Mouse (Mus musculus): ENCODE data around the gene Eef2k. TPM values are rescaled to one million over a fixed set of nuclear protein-coding genes. Genes with fewer than 3 reads are reported as not detected.

Gene Eef2k
- polyA plus RNA-seq, 1 experiment from 2014 or later, result 19.5 TPM

DNA sequence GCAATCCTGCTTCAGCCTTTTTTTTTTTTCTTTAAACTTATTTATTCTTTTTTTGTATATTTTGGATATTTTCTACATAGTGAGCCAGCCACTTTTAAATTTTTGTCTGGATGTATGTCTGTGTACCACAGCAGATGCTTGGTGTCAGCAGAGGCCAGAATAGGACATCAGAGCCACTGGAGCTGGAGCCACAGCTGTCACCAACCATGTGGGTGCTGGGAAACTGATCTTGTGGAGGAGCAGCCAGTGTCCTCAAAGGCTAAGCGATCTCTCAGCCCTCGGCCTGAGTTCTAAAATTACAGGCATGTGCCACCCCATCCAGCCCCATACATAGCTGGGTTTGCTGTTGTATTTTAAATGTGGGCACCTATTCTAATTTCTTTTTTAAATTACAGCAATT lies 2.8 kb upstream of the Eef2k start:
- Histone ChIP-seq H3K4me3 (ENCODE audit: low read depth, low read length) (no peak overlapping the region), H3K36me3 (replicated peaks; ENCODE audit: insufficient read depth, low read length) (no peaks in the 10 kb centered on the region), H3K4me2 (ENCODE audit: low read depth, low read length) (no peak overlapping the region), H3K27me3 (ENCODE audit: insufficient read depth, low read length) (no peaks in the 10 kb centered on the region), H3K4me1 (ENCODE audit: insufficient read depth) (peaks cover 19% of the 10 kb centered on the region), H3K9me3 (ENCODE audit: low read length) (no peaks in the 10 kb centered on the region), H3K9ac (replicated peaks) (no peak overlapping the region), H3K27ac (ENCODE audit: low read depth) (no peak overlapping the region)
- 80% methylated on average over 2 of the region's 2 CpGs for WGBS (ENCODE audit: insufficient replicate concordance)
- no peak for TF ChIP-seq CTCF (IDR thresholded peaks at IDR 0.05; ENCODE audit: low read depth)
- no peak for TF ChIP-seq EP300 (IDR thresholded peaks at IDR 0.05; ENCODE audit: low read depth)
- no peak for ATAC-seq
- no peak for DNase-seq

DNA sequence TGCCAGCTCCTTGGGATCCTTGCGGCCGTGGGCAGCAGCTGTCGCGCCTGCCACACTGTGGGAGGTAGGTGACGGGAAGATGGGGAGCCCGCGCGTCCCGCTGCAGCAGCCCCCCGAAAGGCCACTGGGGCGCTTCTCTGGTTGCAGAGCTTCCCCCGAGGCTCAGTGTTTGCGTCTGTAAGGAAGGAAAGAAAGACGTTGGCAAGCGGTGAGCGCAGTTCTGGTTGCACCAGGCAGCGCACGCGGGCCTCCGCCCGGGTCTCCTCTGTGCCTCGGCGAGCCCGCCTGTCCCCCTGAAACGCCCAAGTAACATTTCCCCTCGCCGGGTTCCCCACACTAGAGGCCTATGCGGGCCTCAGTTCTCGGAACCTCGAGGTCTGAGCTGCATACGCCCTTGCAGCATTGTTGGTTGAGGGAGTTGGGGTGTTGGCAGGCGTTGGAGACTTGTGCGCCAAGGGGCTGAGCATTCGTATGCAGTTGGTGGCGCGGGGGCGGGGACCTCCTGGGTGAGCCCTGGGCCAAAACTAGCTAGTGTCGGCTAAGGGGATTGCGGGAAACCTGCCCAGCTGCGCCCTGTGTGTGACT lies 498 bp downstream of the Eef2k start:
- ATAC-seq, result peak; percentile 60
- Histone ChIP-seq H3K4me1 (ENCODE audit: insufficient read depth) (peaks cover 27% of the 10 kb centered on the region), H3K36me3 (replicated peaks; ENCODE audit: insufficient read depth, low read length) (peaks cover 17% of the 10 kb centered on the region), H3K4me2 (ENCODE audit: low read depth, low read length) (peak overlapping the region; percentile 99), H3K27me3 (ENCODE audit: insufficient read depth, low read length) (no peaks in the 10 kb centered on the region), H3K4me3 (ENCODE audit: low read depth, low read length) (peak overlapping the region; percentile 83), H3K9me3 (ENCODE audit: low read length) (no peaks in the 10 kb centered on the region), H3K9ac (replicated peaks) (peak overlapping the region; percentile 87), H3K27ac (ENCODE audit: low read depth) (peak overlapping the region; percentile 89)
- TF ChIP-seq CTCF (IDR thresholded peaks at IDR 0.05; ENCODE audit: low read depth), result no peak
- TF ChIP-seq EP300 (IDR thresholded peaks at IDR 0.05; ENCODE audit: low read depth), result no peak
- 1% methylated on average over 39 of the region's 40 CpGs for WGBS (ENCODE audit: insufficient replicate concordance)
- peak; percentile 85 for DNase-seq

- H3K9ac ChIP-seq (replicated peaks), result peak overlapping the region; percentile 87
- H3K4me1 ChIP-seq (ENCODE audit: insufficient read depth), result peaks cover 35% of the 10 kb centered on the region
- peaks cover 17% of the 10 kb centered on the region for H3K36me3 ChIP-seq (replicated peaks; ENCODE audit: insufficient read depth, low read length)
- DNase-seq, result peak; percentile 29
- peak overlapping the region; percentile 89 for H3K27ac ChIP-seq (ENCODE audit: low read depth)
- no peaks in the 10 kb centered on the region for H3K27me3 ChIP-seq (ENCODE audit: insufficient read depth, low read length)
- TF ChIP-seq CTCF (IDR thresholded peaks at IDR 0.05; ENCODE audit: low read depth) (no peak), EP300 (IDR thresholded peaks at IDR 0.05; ENCODE audit: low read depth) (no peak)
- no peak for ATAC-seq
- peak overlapping the region; percentile 99 for H3K4me2 ChIP-seq (ENCODE audit: low read depth, low read length)
- no peaks in the 10 kb centered on the region for H3K9me3 ChIP-seq (ENCODE audit: low read length)
- WGBS (ENCODE audit: insufficient replicate concordance), result 5% methylated on average over 16 of the region's 16 CpGs
- H3K4me3 ChIP-seq (ENCODE audit: low read depth, low read length), result peak overlapping the region; percentile 83
These were observed 1.3 kb downstream of the Eef2k start for GRCm38 (mm10) chr7:120843852-120844435.

DNA sequence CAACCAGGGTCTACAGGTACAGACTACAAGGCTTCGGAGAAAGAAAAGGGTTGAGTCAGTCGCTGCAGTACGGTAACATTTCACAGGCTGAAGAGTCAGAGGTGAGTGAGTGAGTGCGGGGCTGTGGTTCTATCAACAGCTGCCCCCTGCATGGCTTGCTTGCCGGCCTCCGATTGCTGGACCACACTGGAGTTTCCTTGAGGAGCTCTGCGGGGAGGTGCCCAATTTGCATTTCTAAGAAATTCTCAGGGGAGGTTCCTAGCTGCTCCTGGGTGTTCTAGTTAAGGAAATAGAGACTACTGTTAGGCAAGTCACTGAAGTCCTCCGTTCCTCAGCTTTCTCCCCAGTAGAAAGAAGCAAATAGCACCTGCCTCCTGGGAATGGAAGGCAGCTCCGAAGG lies 2.1 kb downstream of the Eef2k start:
- peak overlapping the region; percentile 99 for H3K4me2 ChIP-seq (ENCODE audit: low read depth, low read length)
- H3K27me3 ChIP-seq (ENCODE audit: insufficient read depth, low read length), result no peaks in the 10 kb centered on the region
- H3K27ac ChIP-seq (ENCODE audit: low read depth), result peak overlapping the region; percentile 89
- peak overlapping the region; percentile 87 for H3K9ac ChIP-seq (replicated peaks)
- peaks cover 17% of the 10 kb centered on the region for H3K36me3 ChIP-seq (replicated peaks; ENCODE audit: insufficient read depth, low read length)
- no peak for TF ChIP-seq CTCF (IDR thresholded peaks at IDR 0.05; ENCODE audit: low read depth)
- TF ChIP-seq EP300 (IDR thresholded peaks at IDR 0.05; ENCODE audit: low read depth), result no peak
- H3K4me1 ChIP-seq (ENCODE audit: insufficient read depth), result peaks cover 40% of the 10 kb centered on the region
- ATAC-seq (no peak), DNase-seq (no peak)
- H3K9me3 ChIP-seq (ENCODE audit: low read length), result no peaks in the 10 kb centered on the region
- peak overlapping the region; percentile 83 for H3K4me3 ChIP-seq (ENCODE audit: low read depth, low read length)
- WGBS (ENCODE audit: insufficient replicate concordance), result 63% methylated on average over 9 of the region's 9 CpGs

DNA sequence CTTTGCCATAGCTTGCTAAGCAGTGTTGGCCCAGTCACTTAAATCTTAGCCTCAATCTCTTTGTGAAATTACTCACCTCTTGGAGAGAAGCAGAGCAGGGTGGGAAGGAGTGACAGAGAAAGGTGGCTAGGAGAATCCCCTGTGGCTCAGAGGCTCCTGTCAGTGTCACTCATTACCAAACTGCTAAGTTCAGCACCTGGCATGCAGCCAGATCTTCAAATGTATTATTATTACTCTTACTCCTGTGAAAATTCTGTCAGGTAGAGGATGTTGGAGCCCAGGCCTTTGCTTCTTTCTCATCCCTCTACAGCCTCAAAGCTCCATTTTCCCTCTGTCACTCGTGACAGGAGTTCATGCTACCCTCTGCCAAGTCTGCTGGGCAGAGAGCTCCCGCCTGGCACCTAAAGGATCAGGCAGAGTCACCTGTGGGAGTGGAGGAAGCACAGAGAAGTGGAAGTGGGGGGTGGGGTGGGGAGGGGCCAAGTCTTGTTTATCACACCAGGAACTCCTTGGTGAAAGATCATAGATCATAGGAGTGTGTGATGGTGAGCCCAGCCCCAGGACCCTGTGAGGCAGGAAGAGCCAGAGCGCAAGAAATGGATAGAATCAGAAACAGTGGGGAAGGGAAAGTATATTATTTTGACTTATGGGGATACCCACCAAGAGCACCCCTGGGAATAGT lies 6.3 kb downstream of the Eef2k start:
- H3K4me1 ChIP-seq (ENCODE audit: insufficient read depth), result peaks cover 77% of the 10 kb centered on the region
- ATAC-seq (no peak), DNase-seq (no peak)
- no peaks in the 10 kb centered on the region for H3K27me3 ChIP-seq (ENCODE audit: insufficient read depth, low read length)
- peaks cover 17% of the 10 kb centered on the region for H3K36me3 ChIP-seq (replicated peaks; ENCODE audit: insufficient read depth, low read length)
- no peaks in the 10 kb centered on the region for H3K9me3 ChIP-seq (ENCODE audit: low read length)
- no peak for TF ChIP-seq EP300 (IDR thresholded peaks at IDR 0.05; ENCODE audit: low read depth)
- no peak for TF ChIP-seq CTCF (IDR thresholded peaks at IDR 0.05; ENCODE audit: low read depth)
- whole genome bisulfite sequencing (ENCODE audit: insufficient replicate concordance), result 73% methylated on average over 3 of the region's 3 CpGs
- no peak overlapping the region; the same call in 1 of the 2 replicates for H3K27ac ChIP-seq (ENCODE audit: low read depth)
- no peak overlapping the region for H3K4me2 ChIP-seq (ENCODE audit: low read depth, low read length)
- peak overlapping the region; percentile 21; the same call in 1 of the 2 replicates for H3K9ac ChIP-seq (replicated peaks)
- H3K4me3 ChIP-seq (ENCODE audit: low read depth, low read length), result no peak overlapping the region

DNA sequence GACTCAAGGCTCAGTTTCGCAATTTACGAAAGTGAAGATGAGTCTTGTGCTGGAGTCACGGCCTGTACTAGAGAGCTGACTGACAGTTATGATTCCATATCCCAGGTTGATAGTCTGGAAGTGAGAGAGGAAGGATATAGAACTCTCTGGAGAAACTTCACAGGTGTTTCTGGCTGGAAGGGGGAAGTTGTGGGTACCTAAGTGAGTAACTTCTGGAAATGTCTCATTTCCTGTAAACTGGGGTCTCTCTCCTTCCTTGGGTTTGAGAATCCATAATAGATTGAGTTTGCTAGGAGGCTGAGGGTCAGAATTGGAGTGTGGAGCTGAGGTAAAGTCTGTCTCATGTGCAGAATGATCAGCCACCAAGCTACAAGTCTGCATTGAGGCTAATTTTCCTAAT lies 7.5 kb downstream of the Eef2k start:
- H3K9me3 ChIP-seq (ENCODE audit: low read length), result no peaks in the 10 kb centered on the region
- H3K27ac ChIP-seq (ENCODE audit: low read depth), result peak overlapping the region; percentile 88
- 69% methylated on average over 3 of the region's 3 CpGs for WGBS (ENCODE audit: insufficient replicate concordance)
- no peaks in the 10 kb centered on the region for H3K27me3 ChIP-seq (ENCODE audit: insufficient read depth, low read length)
- TF ChIP-seq CTCF (IDR thresholded peaks at IDR 0.05; ENCODE audit: low read depth) (no peak), EP300 (IDR thresholded peaks at IDR 0.05; ENCODE audit: low read depth) (no peak)
- peak overlapping the region; percentile 56 for H3K4me2 ChIP-seq (ENCODE audit: low read depth, low read length)
- peaks cover 72% of the 10 kb centered on the region for H3K4me1 ChIP-seq (ENCODE audit: insufficient read depth)
- peaks cover 17% of the 10 kb centered on the region for H3K36me3 ChIP-seq (replicated peaks; ENCODE audit: insufficient read depth, low read length)
- no peak for ATAC-seq
- H3K9ac ChIP-seq (replicated peaks), result peak overlapping the region; percentile 50
- H3K4me3 ChIP-seq (ENCODE audit: low read depth, low read length), result no peak overlapping the region
- DNase-seq, result no peak
